Mouse (Mus musculus) lung, embryonic 16.5 days (tissue): ENCODE measurements around the gene Hsf5. TPM values are rescaled to one million over a fixed set of nuclear protein-coding genes. Genes with fewer than 3 reads are reported as not detected.

ENCODE experiments used
- ATAC-seq: fragments of 200-750 bp; cut with Nextera tagmentation; 2 replicates; pipeline ENCODE4 v1.8.0; 2017; ENCODE audit warnings: low read depth, mild to moderate bottlenecking, moderate library complexity
- H3K27ac ChIP-seq: fragments of 300-500 bp; sonication (generic); 2 replicates; pipeline ENCODE4 v1.5.1; 2014; ENCODE audit warnings: mild to moderate bottlenecking, control low read depth, low read length
- H3K27me3 ChIP-seq: fragments of 300-500 bp; sonication (generic); 2 replicates; pipeline ENCODE4 v1.6.1; 2014; ENCODE audit warnings: low read depth, low read length, mixed read lengths; ENCODE audit not compliant: control insufficient read depth, insufficient read depth
- H3K36me3 ChIP-seq: fragments of 300-500 bp; sonication (generic); 2 replicates; pipeline ENCODE4 v1.6.1; 2014; ENCODE audit warnings: low read length; ENCODE audit not compliant: control insufficient read depth, insufficient read depth
- H3K4me1 ChIP-seq: fragments of 300-500 bp; sonication (generic); replicated peaks from 2 replicates; pipeline ENCODE4 v1.6.1; 2014; ENCODE audit warnings: low read length, mixed read lengths; ENCODE audit not compliant: control insufficient read depth, insufficient read depth
- H3K4me2 ChIP-seq: fragments of 300-500 bp; sonication (generic); 2 replicates; pipeline ENCODE4 v1.6.1; 2014; ENCODE audit warnings: low read depth, low read length, control low read depth
- H3K4me3 ChIP-seq: fragments of 300-500 bp; sonication (generic); 2 replicates; pipeline ENCODE4 v1.5.1; 2014; ENCODE audit warnings: mild to moderate bottlenecking, low read length, control low read depth
- H3K9ac ChIP-seq: fragments of 300-500 bp; sonication (generic); 2 replicates; pipeline ENCODE4 v1.6.1; 2014; ENCODE audit warnings: low read length, control low read depth
- H3K9me3 ChIP-seq: fragments of 300-500 bp; sonication (generic); 2 replicates; pipeline ENCODE4 v1.6.1; 2016; ENCODE audit warnings: low read length; ENCODE audit not compliant: control insufficient read depth
- WGBS: fragments of 180-500 bp; shearing (Covaris S2); extraction: QIAGEN DNeasy Blood & Tissue Kit; methylation state at CpG from one replicate; pipeline ENCODE4 v1.1.7; 2014; 5-methylcytosine and 5-hydroxymethylcytosine counted together
- polyA plus RNA-seq: library from polyadenylated mRNA; unstranded; fragments of >200 nt; fragmentation: Nextera tagmentation; extraction: Ambion mirVana; gene quantifications from 2 replicates; pipeline ENCODE4 v1.2.1, GENCODE M21; 2015

The Hsf5 gene
- polyA plus RNA-seq, 1 experiment from 2014 or later: 0.25 TPM

GRCm38 (mm10) chr11:87578963-87579601 lies 37.9 kb upstream of the Hsf5 start:
- ATAC-seq: peak; percentile 65
- peaks cover 22% of the 10 kb centered on the region for H3K4me1 ChIP-seq
- WGBS: 14% methylated on average over 9 of the region's 10 CpGs

GRCm38 (mm10) chr11:87579713-87580112 lies 37.3 kb upstream of the Hsf5 start:
- WGBS: 29% methylated on average over 1 of the region's 1 CpGs
- H3K4me3 ChIP-seq: no peak overlapping the region; the same call in 1 of the 2 replicates
- H3K36me3 ChIP-seq: no peaks in the 10 kb centered on the region
- H3K9ac ChIP-seq: no peak overlapping the region
- no peaks in the 10 kb centered on the region for H3K9me3 ChIP-seq
- peak overlapping the region; percentile 28 for H3K4me2 ChIP-seq
- peak overlapping the region; percentile 69 for H3K27ac ChIP-seq
- no peaks in the 10 kb centered on the region for H3K27me3 ChIP-seq
- peaks cover 28% of the 10 kb centered on the region for H3K4me1 ChIP-seq
- peak; percentile 82 for ATAC-seq

More at GRCm38 (mm10) chr11:87578963-87579601, 37.9 kb upstream of the Hsf5 start:
- H3K4me2 ChIP-seq: peak overlapping the region; percentile 83
- H3K27ac ChIP-seq: peak overlapping the region; percentile 69
- H3K9ac ChIP-seq: peak overlapping the region; percentile 70
- H3K4me3 ChIP-seq: peak overlapping the region; percentile 71
- no peaks in the 10 kb centered on the region for H3K27me3 ChIP-seq
- H3K36me3 ChIP-seq: no peaks in the 10 kb centered on the region
- H3K9me3 ChIP-seq: no peaks in the 10 kb centered on the region

GRCm38 (mm10) chr11:87580543-87581085 lies 36.4 kb upstream of the Hsf5 start:
- H3K36me3 ChIP-seq: no peaks in the 10 kb centered on the region
- H3K4me2 ChIP-seq: peak overlapping the region; percentile 28
- WGBS: 48% methylated on average over 10 of the region's 10 CpGs
- peak overlapping the region; percentile 69 for H3K27ac ChIP-seq
- H3K27me3 ChIP-seq: no peaks in the 10 kb centered on the region
- 0 out of 2 replicates have a peak overlapping the region, but pooled peaks have one; percentile 26 for H3K9ac ChIP-seq
- no peak for ATAC-seq
- H3K9me3 ChIP-seq: no peaks in the 10 kb centered on the region
- peak overlapping the region; percentile 1; the same call in 1 of the 2 replicates for H3K4me3 ChIP-seq
- H3K4me1 ChIP-seq: peaks cover 33% of the 10 kb centered on the region

GRCm38 (mm10) chr11:87581161-87581865 lies 35.7 kb upstream of the Hsf5 start:
- 84% methylated on average over 12 of the region's 12 CpGs for WGBS
- H3K27ac ChIP-seq: no peak overlapping the region
- no peak for ATAC-seq

GRCm38 (mm10) chr11:87581933-87582710 lies 34.8 kb upstream of the Hsf5 start:
- 76% methylated on average over 8 of the region's 8 CpGs for WGBS
- Histone ChIP-seq H3K36me3 (no peaks in the 10 kb centered on the region), H3K27me3 (no peaks in the 10 kb centered on the region), H3K9ac (no peak overlapping the region), H3K27ac (no peak overlapping the region), H3K4me2 (no peak overlapping the region), H3K4me1 (peaks cover 33% of the 10 kb centered on the region), H3K4me3 (no peak overlapping the region), H3K9me3 (no peaks in the 10 kb centered on the region)
- no peak for ATAC-seq

More at GRCm38 (mm10) chr11:87581161-87581865, 35.7 kb upstream of the Hsf5 start:
- H3K4me3 ChIP-seq: no peak overlapping the region
- H3K9ac ChIP-seq: no peak overlapping the region
- peaks cover 33% of the 10 kb centered on the region for H3K4me1 ChIP-seq
- no peaks in the 10 kb centered on the region for H3K36me3 ChIP-seq
- H3K4me2 ChIP-seq: 0 out of 2 replicates have a peak overlapping the region, but pooled peaks have one; percentile 17
- no peaks in the 10 kb centered on the region for H3K27me3 ChIP-seq
- no peaks in the 10 kb centered on the region for H3K9me3 ChIP-seq

- no peak overlapping the region for H3K9ac ChIP-seq
- no peak for ATAC-seq
- no peak overlapping the region for H3K27ac ChIP-seq
- 80% methylated on average over 6 of the region's 6 CpGs for WGBS
- H3K36me3 ChIP-seq: no peaks in the 10 kb centered on the region
- H3K4me2 ChIP-seq: no peak overlapping the region
- no peaks in the 10 kb centered on the region for H3K9me3 ChIP-seq
- no peak overlapping the region for H3K4me3 ChIP-seq
- no peaks in the 10 kb centered on the region for H3K27me3 ChIP-seq
- peaks cover 27% of the 10 kb centered on the region for H3K4me1 ChIP-seq
These were observed 33.5 kb upstream of the Hsf5 start for GRCm38 (mm10) chr11:87583291-87584034.

GRCm38 (mm10) chr11:87584711-87585505 lies 32.1 kb upstream of the Hsf5 start:
- no peak overlapping the region for H3K9ac ChIP-seq
- H3K9me3 ChIP-seq: no peaks in the 10 kb centered on the region
- H3K4me1 ChIP-seq: peaks cover 28% of the 10 kb centered on the region
- H3K27ac ChIP-seq: peak overlapping the region; percentile 81
- no peak overlapping the region for H3K4me2 ChIP-seq
- ATAC-seq: peak; percentile 60
- no peaks in the 10 kb centered on the region for H3K27me3 ChIP-seq
- H3K4me3 ChIP-seq: no peak overlapping the region
- peaks cover 2% of the 10 kb centered on the region; the same call in 1 of the 2 replicates for H3K36me3 ChIP-seq
- 61% methylated on average over 10 of the region's 10 CpGs for WGBS
